Mouse (Mus musculus) stomach, adult 2 months (tissue): ENCODE data around the gene Rnf225. TPM values are rescaled to one million over a fixed set of nuclear protein-coding genes. Genes with fewer than 3 reads are reported as not detected.

ENCODE experiments used
- polyA plus RNA-seq: library from polyadenylated mRNA; depleted of rRNA; stranded (reverse); fragments of >200 nt; gene quantifications from 2 replicates; pipeline ENCODE4 v1.2.3, GENCODE M21; 2012; rRNA removed

Gene Rnf225
- 4.4 and 15.1 TPM in 2 replicates for polyA plus RNA-seq

GRCm38 (mm10) chr7:12927191-12927680, at the start of gene Rnf225:
Gene Rnf225 (plus strand): TSS chr7:12927416.

DNA sequence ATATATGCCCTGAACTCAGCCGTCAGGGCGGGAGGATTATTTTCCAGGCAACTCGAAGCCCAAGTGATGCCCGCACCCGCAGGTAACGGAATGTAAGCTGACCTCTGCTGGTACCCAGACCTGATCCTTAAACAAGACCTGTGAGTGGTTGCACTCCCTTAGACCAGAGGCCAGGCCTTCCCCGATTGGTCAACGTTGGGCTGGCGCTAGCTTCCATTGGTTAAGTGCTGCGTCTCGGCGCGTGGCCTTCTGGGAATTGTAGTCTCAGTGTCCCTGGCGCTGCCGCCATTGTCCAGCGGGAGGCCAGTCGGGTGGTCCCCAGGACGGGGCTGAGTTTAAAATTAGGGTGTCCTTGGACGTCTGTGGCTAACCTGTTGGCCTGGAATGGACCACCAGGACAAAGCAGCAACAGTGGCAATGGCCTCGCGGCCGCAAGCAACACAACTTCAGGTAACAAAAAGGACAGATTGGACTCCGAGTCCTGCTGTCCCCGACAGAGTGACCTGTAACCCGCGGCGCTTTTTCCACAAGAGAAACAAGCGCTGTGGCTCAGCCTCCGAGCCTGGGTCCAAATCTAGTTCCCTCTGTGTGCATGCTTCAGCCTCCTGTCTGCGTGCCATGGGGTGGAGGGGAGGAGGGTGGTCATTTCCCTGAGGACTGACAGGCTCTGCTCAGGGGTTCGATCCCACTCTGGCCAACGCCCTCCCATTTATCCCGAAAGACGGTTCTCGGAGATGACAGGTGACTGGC, 46.1 kb upstream of the Rnf225 start, which contains the start of gene Zfp128:
Zfp128 (plus strand) TSS at position 267 of the 750 bp plus-strand sequence.

DNA sequence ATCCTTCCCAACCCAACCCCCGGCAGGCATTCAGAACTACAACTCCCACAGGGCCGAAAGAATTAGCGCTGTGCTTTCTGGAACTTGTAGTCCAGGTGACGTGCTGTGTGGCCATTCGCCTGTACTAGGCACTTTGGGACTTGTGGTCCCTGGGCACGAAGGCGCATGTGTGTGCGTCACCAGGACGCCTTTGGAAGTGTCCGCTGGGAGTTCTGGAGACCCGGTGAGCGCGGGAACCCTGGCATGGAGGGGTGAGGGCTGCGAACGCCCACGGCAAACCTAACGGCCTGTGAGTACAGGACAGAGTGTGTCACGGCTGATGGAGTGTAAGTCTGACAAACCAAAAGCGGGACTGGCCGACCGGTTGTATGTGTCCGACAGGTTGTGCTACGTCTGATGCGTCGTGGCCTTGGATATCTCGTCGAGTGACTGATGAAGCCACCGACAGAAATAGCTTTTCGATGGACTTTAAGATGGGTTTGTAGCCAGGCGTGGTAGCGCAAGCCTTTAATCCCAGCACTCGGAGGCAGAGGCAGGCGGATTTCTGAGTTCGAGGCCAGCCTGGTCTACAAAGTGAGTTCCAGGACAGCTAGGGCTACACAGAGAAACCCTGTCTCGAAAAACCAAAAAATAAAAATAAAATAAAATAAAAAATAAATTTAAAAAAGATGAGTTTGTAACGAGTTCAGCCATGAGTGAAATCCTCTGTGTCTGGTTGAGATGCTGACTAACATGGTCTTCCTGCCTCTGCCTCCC, 29.4 kb upstream of the Rnf225 start, which contains the start of gene Zscan22:
Zscan22 (plus strand) TSS at position 161 of the 756 bp plus-strand sequence.

DNA sequence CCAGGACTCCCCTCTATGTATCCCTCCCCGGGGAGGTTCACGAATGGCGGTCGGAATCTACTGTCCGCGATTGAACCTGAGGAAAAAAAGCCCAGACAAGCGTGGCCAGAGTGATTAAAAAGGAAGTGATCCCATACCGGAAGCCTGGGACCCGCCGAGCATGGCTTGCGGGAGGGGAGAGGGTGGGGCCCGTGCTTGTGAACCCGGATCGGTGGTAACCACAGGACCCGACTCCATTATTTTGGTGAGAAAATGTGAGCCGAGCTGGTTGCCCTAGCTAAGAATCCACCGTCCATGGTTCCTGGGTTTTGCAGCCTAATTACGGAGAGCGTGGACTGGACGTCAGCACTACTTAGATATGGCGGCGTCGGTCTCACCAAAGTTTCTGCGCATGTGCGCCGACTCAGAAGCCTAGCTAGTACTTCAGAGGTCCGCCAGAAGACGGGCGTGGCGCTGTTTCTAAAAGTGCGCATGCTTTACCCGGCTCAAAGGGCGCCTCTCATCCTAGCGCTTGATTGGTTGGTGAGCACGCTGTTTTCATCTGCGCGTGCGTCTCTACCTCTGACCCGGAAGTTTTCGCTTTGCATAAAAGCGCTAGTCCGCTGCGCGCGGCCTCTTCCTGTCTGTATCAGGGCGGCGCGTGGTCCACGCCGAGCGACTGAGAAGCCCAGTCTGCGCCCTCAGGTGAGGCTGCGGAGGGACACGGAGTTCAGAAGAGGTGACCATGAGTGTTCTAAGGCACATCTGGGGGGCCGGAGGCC, 5.3 kb upstream of the Rnf225 start, which contains the start of gene Rps5:
Rps5 (plus strand) TSS at position 586 of the 761 bp plus-strand sequence.

GRCm38 (mm10) chr7:12965678-12966091, 38.5 kb downstream of the Rnf225 start, which contains the start of gene Zfp324:
Gene Zfp324 (plus strand): TSS chr7:12965838.

DNA sequence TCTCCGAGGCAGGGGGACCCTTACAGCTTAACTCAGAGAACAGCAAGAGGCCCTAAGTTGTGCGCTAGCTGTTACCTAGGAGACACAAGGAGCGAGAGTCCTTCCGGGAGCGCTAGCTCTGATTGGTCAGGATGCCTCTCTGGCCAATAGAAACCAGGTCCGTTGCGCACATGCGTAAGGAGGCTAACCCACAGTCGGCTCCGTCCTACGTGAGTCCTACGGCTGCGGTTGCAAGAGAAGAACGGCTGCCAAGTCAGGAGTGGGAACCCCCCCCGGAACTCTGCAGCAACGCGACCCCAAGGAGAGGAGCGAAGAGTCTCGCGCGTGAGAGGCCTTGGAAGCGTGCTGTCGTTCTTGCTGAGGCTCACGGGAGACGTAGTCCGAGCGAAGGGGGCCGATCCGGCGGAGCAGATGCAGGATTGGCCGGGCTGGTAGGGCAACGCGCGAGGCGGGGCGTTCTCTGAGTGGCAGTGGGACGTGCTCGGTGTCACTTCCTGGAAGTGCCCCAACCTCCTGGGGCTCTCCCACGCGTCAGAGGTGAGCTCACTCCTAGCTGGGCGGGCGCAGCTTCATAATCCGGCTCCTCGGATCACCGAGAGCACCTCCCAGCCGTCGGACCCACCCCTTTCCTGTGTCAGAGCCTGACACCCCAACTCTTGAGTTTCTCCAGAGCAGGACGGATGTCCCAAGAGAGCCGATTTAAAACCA, 50.6 kb downstream of the Rnf225 start, which contains the start of gene Zfp446:
Zfp446 (plus strand) TSS at position 167 of the 708 bp plus-strand sequence.

Other genes starting within 250 kb of the Rnf225 start
- gene Vmn2r55, start 242.4 kb upstream of the Rnf225 start, polyA plus RNA-seq, result not detected in 2 replicates
- gene Vmn2r56, start 192.4 kb upstream of the Rnf225 start, polyA plus RNA-seq, result not detected in 2 replicates
- gene Zscan18, start 123.8 kb upstream of the Rnf225 start, polyA plus RNA-seq, result 0.01 and 0.14 TPM in 2 replicates
- 0.03 and 0.14 TPM in 2 replicates for gene Zfp329, start 108.6 kb upstream of the Rnf225 start, polyA plus RNA-seq
- 3.0 and 4.1 TPM in 2 replicates for gene Zfp110, start 92.7 kb upstream of the Rnf225 start, polyA plus RNA-seq
- 0.08 and 0.09 TPM in 2 replicates for gene Zfp128, start 46.2 kb upstream of the Rnf225 start, polyA plus RNA-seq
- 3.3 and 4.5 TPM in 2 replicates for gene Zscan22, start 29.6 kb upstream of the Rnf225 start, polyA plus RNA-seq
- gene Rps5, start 5.1 kb upstream of the Rnf225 start, polyA plus RNA-seq, result 722 and 906 TPM in 2 replicates
- 2.7 and 3.2 TPM in 2 replicates for gene Zfp324, start 38.4 kb downstream of the Rnf225 start, polyA plus RNA-seq
- 1.7 and 2.2 TPM in 2 replicates for gene Zfp446, start 50.4 kb downstream of the Rnf225 start, polyA plus RNA-seq
- 0.25 and 0.30 TPM in 2 replicates for gene Slc27a5, start 70.8 kb downstream of the Rnf225 start, polyA plus RNA-seq
- 112 and 127 TPM in 2 replicates for gene Trim28, start 71.7 kb downstream of the Rnf225 start, polyA plus RNA-seq
- gene Zbtb45, start 82.6 kb downstream of the Rnf225 start, polyA plus RNA-seq, result 13.1 and 16.8 TPM in 2 replicates
- 26.8 and 30.0 TPM in 2 replicates for gene Chmp2a, start 107.4 kb downstream of the Rnf225 start, polyA plus RNA-seq
- 50.8 and 68.7 TPM in 2 replicates for gene Ube2m, start 110.9 kb downstream of the Rnf225 start, polyA plus RNA-seq
- 0.90 and 1.4 TPM in 2 replicates for gene Mzf1, start 127.3 kb downstream of the Rnf225 start, polyA plus RNA-seq
- gene Vmn1r85, start 167.8 kb downstream of the Rnf225 start, polyA plus RNA-seq, result not detected in 2 replicates
- gene Vmn1r86, start 192.5 kb downstream of the Rnf225 start, polyA plus RNA-seq, result not detected in 2 replicates
- not detected in 2 replicates for gene Vmn1r87, start 212.7 kb downstream of the Rnf225 start, polyA plus RNA-seq
- gene Vmn1r88, start 232.2 kb downstream of the Rnf225 start, polyA plus RNA-seq, result not detected in 2 replicates